Mouse (Mus musculus) limb, embryonic 10.5 days (tissue): Measurements from ENCODE around the gene Rpl38. TPM values are rescaled to one million over a fixed set of nuclear protein-coding genes. Genes with fewer than 3 reads are reported as not detected.

Source experiments
- DNase-seq: peaks from one replicate; pipeline ENCODE4 v3.0.0-alpha.2; 2017; ENCODE audit warnings: low spot score
- H3K27ac ChIP-seq: fragments of 300-500 bp; sonication (generic); 2 replicates; pipeline ENCODE4 v1.5.1; 2016; ENCODE audit warnings: mild to moderate bottlenecking
- H3K27me3 ChIP-seq: fragments of 300-500 bp; sonication (generic); 2 replicates; pipeline ENCODE4 v1.6.1; 2016; ENCODE audit warnings: low read depth, mild to moderate bottlenecking; ENCODE audit not compliant: poor library complexity, severe bottlenecking
- H3K36me3 ChIP-seq: fragments of 300-500 bp; sonication (generic); 2 replicates; pipeline ENCODE4 v1.6.1; 2016; ENCODE audit warnings: mild to moderate bottlenecking, moderate library complexity
- H3K4me1 ChIP-seq: fragments of 300-500 bp; sonication (generic); 2 replicates; pipeline ENCODE4 v1.6.1; 2016
- H3K4me3 ChIP-seq: fragments of 300-500 bp; sonication (generic); 2 replicates; pipeline ENCODE4 v1.5.1; 2016; ENCODE audit warnings: mild to moderate bottlenecking, moderate library complexity
- H3K9me3 ChIP-seq: fragments of 300-500 bp; sonication (generic); replicated peaks from 2 replicates; pipeline ENCODE4 v1.6.1; 2016; ENCODE audit warnings: mild to moderate bottlenecking
- WGBS: fragments of 180-500 bp; shearing (Covaris S2); methylation state at CpG from one replicate; pipeline ENCODE4 v1.1.7; 2016; 5-methylcytosine and 5-hydroxymethylcytosine counted together
- polyA plus RNA-seq: library from polyadenylated mRNA; unstranded; fragments of >200 nt; fragmentation: Nextera tagmentation; extraction: Ambion mirVana; gene quantifications from 2 replicates; pipeline ENCODE4 v1.2.1, GENCODE M21; 2016

Rpl38 gene
- 966 and 1,201 TPM in 2 replicates for polyA plus RNA-seq

DNA sequence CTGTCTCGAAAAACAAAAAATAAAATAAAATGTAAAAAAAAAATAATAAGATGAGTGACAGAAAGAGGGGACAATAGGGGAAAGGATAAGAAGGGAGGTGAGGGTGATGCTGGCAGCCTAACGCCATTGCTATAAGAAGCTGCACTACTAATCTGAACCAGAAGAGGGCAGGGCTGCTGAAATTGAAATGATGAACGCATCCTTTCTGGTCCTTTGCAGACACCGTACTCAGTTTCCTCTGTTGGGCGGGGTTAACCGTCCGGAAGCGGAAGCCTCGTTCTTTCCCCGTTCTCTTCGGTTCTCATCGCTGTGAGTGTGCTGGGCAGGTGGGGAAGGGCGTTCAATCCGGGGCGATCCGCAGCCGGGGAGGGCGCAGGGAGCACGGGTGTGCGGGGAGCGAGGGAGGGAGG lies at the start of gene Rpl38:
TSS of gene Rpl38 (plus strand) at position 224 of the 410 bp plus-strand sequence.
- H3K27me3 ChIP-seq, result peaks cover 25% of the 10 kb centered on the region
- peak within 1 kb of the TSS; percentile 94 for H3K4me3 ChIP-seq
- 1% methylated on average over 19 of the region's 21 CpGs for WGBS
- H3K36me3 ChIP-seq, result peaks cover 37% of the 10 kb centered on the region
- H3K27ac ChIP-seq, result peak within 1 kb of the TSS; percentile 96
- H3K9me3 ChIP-seq, result no peaks in the 10 kb centered on the region
- peaks cover 31% of the 10 kb centered on the region for H3K4me1 ChIP-seq
- DNase-seq, result peak; percentile 93

DNA sequence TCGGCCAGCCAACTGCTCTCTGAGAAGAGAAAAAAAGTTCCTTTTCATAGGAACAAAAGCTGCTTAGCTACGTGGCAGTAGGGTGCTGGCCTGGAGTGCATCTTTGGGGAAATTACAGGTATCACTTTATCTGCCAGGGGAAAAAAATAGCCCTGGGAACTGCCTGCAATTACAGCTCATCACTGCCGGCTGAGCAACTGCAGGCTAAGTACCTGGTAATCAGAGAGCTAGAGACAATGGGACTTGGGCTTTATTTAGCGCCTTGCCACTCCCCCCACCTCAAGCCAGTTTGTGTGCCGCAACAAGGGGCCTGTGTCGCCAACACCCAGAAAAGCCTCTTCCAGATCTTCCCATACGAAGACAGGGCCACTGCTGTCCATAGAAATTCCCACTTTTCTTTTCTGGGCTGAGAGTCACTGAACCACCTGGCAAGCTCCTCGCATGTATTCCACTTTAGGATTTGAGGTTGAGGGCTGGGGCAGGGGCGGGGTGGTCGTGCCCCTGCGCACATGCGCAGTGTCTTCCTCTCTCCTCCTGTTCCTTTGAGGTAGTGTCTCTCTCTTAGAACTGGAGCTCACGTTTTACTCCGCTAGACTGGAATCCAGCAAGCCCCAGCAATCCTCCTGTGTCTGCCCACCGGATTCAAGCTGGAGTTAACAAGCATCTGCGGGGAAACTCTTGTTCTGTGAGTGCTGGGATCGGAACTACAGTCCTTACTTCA lies 49.5 kb upstream of the Rpl38 start:
- DNase-seq, result no peak
- WGBS, result 51% methylated on average over 17 of the region's 17 CpGs
- H3K36me3 ChIP-seq, result no peaks in the 10 kb centered on the region
- no peaks in the 10 kb centered on the region for H3K9me3 ChIP-seq
- no peak overlapping the region for H3K4me3 ChIP-seq
- 0 out of 2 replicates have a peak, but pooled peaks cover 8% of the 10 kb centered on the region for H3K27me3 ChIP-seq
- no peaks in the 10 kb centered on the region for H3K4me1 ChIP-seq
- no peak overlapping the region for H3K27ac ChIP-seq

DNA sequence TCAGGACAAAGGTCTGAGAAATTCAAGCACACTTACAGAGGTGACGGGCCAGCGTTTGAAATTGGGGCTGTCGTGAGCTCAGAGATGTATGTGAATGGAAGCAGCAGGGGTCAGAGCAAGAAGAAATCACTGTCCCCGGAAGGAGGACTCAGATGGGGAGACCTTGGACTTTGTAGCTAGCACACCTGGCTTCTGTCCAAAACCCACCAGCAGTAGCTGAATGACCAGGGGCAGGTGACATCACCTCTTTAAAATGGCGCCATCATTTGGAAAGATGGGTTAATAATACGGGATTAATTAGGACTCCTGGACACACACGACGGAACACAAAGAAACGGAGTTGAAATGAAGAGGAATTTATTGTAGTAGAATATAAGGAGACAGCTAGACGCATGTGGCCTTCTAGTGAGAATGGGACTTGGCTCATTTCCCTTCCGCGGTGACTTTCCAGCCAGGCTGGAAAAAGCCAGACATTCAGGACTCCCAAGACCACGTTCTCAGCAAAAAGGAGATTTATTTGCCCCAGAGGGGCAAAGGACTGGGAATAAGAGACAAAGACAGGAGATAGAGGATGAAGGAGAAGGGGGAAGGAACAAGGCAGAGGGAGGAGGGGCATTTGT lies 42.1 kb upstream of the Rpl38 start:
- DNase-seq, result no peak
- no peak overlapping the region for H3K4me3 ChIP-seq
- no peaks in the 10 kb centered on the region for H3K36me3 ChIP-seq
- no peaks in the 10 kb centered on the region; the same call in 1 of the 2 replicates for H3K9me3 ChIP-seq
- WGBS, result 82% methylated on average over 13 of the region's 13 CpGs
- peaks cover 5% of the 10 kb centered on the region; the same call in 1 of the 2 replicates for H3K4me1 ChIP-seq
- H3K27ac ChIP-seq, result no peak overlapping the region
- no peaks in the 10 kb centered on the region; the same call in 1 of the 2 replicates for H3K27me3 ChIP-seq

DNA sequence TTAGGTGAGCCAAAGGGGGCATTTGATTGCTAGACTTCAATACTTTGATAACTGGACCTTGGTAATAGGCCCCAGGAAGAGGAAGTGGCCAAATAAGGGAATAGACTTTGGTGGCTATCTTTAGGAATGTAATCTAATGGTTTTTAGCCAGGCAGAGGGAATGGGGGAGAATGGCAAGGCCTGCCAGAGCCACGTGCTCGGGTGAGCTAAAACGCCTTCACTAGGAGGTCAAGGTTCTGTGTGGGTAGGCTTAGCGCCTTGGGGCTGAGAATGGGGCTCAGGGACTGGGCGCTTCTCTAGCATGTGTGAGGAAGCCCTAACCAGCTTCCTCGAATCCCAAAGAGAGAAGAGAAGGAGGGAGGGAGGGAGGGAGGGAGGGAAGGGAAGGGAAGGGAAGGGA lies 41.3 kb upstream of the Rpl38 start:
- H3K27me3 ChIP-seq, result no peaks in the 10 kb centered on the region; the same call in 1 of the 2 replicates
- 79% methylated on average over 5 of the region's 6 CpGs for WGBS

GRCm38 (mm10) chr11:114628032-114628431 lies 40.3 kb upstream of the Rpl38 start:
- 75% methylated on average over 12 of the region's 12 CpGs for WGBS

More for the DNA sequence above, 41.3 kb upstream of the Rpl38 start:
- H3K4me3 ChIP-seq, result no peak overlapping the region
- no peak overlapping the region for H3K27ac ChIP-seq
- H3K4me1 ChIP-seq, result peaks cover 5% of the 10 kb centered on the region; the same call in 1 of the 2 replicates
- no peaks in the 10 kb centered on the region for H3K36me3 ChIP-seq
- H3K9me3 ChIP-seq, result no peaks in the 10 kb centered on the region; the same call in 1 of the 2 replicates
- no peak for DNase-seq

GRCm38 (mm10) chr11:114630044-114630443 lies 38.3 kb upstream of the Rpl38 start:
- no peaks in the 10 kb centered on the region; the same call in 1 of the 2 replicates for H3K9me3 ChIP-seq
- 81% methylated on average over 5 of the region's 5 CpGs for WGBS
- H3K4me3 ChIP-seq, result no peak overlapping the region
- no peak for DNase-seq
- H3K36me3 ChIP-seq, result no peaks in the 10 kb centered on the region
- peaks cover 5% of the 10 kb centered on the region; the same call in 1 of the 2 replicates for H3K4me1 ChIP-seq
- peaks cover 5% of the 10 kb centered on the region; the same call in 1 of the 2 replicates for H3K27me3 ChIP-seq
- H3K27ac ChIP-seq, result no peak overlapping the region

More at GRCm38 (mm10) chr11:114628032-114628431, 40.3 kb upstream of the Rpl38 start:
- H3K4me3 ChIP-seq, result no peak overlapping the region
- H3K36me3 ChIP-seq, result no peaks in the 10 kb centered on the region
- H3K27me3 ChIP-seq, result no peaks in the 10 kb centered on the region; the same call in 1 of the 2 replicates
- no peak overlapping the region for H3K27ac ChIP-seq
- DNase-seq, result peak; percentile 52
- H3K9me3 ChIP-seq, result no peaks in the 10 kb centered on the region; the same call in 1 of the 2 replicates
- peaks cover 5% of the 10 kb centered on the region; the same call in 1 of the 2 replicates for H3K4me1 ChIP-seq

GRCm38 (mm10) chr11:114632266-114632665 lies 36.1 kb upstream of the Rpl38 start:
- Histone ChIP-seq H3K27ac (no peak overlapping the region), H3K9me3 (no peaks in the 10 kb centered on the region; the same call in 1 of the 2 replicates), H3K27me3 (peaks cover 20% of the 10 kb centered on the region; the same call in 1 of the 2 replicates), H3K4me3 (no peak overlapping the region), H3K36me3 (no peaks in the 10 kb centered on the region), H3K4me1 (peaks cover 24% of the 10 kb centered on the region)
- WGBS, result 80% methylated on average over 8 of the region's 8 CpGs
- DNase-seq, result no peak

GRCm38 (mm10) chr11:114636292-114636691 lies 32.0 kb upstream of the Rpl38 start:
- no peak overlapping the region; the same call in 1 of the 2 replicates for H3K27ac ChIP-seq
- peaks cover 35% of the 10 kb centered on the region for H3K27me3 ChIP-seq
- H3K36me3 ChIP-seq, result no peaks in the 10 kb centered on the region
- 0% methylated on average over 6 of the region's 6 CpGs for WGBS
- peak; percentile 91 for DNase-seq
- peaks cover 57% of the 10 kb centered on the region for H3K4me1 ChIP-seq
- H3K9me3 ChIP-seq, result no peaks in the 10 kb centered on the region
- H3K4me3 ChIP-seq, result peak overlapping the region; percentile 27; the same call in 1 of the 2 replicates

- H3K9me3 ChIP-seq, result no peaks in the 10 kb centered on the region
- WGBS, result 62% methylated on average over 35 of the region's 35 CpGs
- peaks cover 63% of the 10 kb centered on the region for H3K4me1 ChIP-seq
- H3K4me3 ChIP-seq, result peak overlapping the region; percentile 27; the same call in 1 of the 2 replicates
- peak; percentile 51 for DNase-seq
- H3K36me3 ChIP-seq, result no peaks in the 10 kb centered on the region
- H3K27ac ChIP-seq, result no peak overlapping the region
- peaks cover 35% of the 10 kb centered on the region for H3K27me3 ChIP-seq
These were observed 31.4 kb upstream of the Rpl38 start for GRCm38 (mm10) chr11:114636727-114637505.

DNA sequence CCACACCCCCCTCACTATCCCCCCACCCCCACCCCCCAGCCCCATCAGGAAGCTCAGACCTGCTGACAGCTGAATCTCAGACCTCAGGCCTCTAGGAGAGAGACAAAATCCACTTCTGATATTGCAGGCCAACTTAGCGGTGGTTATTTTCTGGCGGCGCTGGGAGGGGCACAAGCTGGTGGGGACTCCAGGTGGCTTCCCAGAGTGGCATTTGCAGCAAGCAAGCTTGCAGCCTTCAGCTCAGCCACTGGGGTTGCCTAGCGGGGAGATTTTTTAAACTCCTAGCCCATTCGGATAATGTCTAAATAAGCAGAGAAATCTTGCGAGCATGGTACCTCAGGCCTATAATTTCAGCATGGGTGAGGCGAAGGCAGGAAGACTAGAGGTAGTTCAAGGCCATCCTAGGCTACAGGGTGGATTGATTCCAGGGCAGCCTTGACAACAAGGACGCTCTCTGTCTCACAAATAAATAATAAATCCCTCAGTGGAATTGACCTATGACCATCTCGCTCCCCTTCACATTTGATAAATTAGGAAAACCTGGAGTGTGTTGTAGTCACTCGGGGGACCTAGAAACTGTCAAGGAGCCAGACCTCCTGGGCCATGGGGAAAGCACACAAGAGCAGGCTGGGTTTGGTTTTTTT lies 29.6 kb upstream of the Rpl38 start:
- H3K27ac ChIP-seq, result peak overlapping the region; percentile 30; the same call in 1 of the 2 replicates
- H3K27me3 ChIP-seq, result peaks cover 35% of the 10 kb centered on the region
- H3K4me1 ChIP-seq, result peaks cover 71% of the 10 kb centered on the region
- H3K36me3 ChIP-seq, result no peaks in the 10 kb centered on the region
- H3K9me3 ChIP-seq, result no peaks in the 10 kb centered on the region
- DNase-seq, result peak; percentile 47
- H3K4me3 ChIP-seq, result no peak overlapping the region
- 41% methylated on average over 10 of the region's 10 CpGs for WGBS

DNA sequence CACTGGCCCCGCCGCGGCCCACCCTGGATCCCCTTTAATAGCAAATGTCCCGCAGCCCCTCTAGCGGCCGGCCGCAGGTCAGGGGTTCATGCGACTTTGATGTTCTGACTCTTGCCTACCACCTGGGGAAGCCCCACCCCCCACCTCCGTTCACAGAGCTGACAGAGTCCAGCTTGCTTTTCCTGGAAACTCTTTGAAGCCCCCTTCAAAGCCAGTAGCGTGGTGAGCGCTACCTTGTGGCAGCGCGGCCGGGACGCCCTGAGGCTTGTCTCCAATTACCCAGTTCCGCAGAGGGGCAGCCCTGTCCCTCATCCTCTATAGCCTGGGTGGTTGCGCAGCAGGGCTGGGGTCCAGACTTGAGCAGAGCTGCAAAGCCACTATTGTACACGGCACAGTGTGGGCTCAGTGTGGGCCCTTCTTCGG lies 28.6 kb upstream of the Rpl38 start:
- H3K4me1 ChIP-seq, result peaks cover 71% of the 10 kb centered on the region
- H3K27me3 ChIP-seq, result peaks cover 33% of the 10 kb centered on the region
- no peaks in the 10 kb centered on the region for H3K36me3 ChIP-seq
- peak overlapping the region; percentile 31 for H3K4me3 ChIP-seq
- H3K27ac ChIP-seq, result peak overlapping the region; percentile 76
- H3K9me3 ChIP-seq, result no peaks in the 10 kb centered on the region
- DNase-seq, result peak; percentile 84
- under 1% methylated on average over 19 of the region's 19 CpGs for WGBS

DNA sequence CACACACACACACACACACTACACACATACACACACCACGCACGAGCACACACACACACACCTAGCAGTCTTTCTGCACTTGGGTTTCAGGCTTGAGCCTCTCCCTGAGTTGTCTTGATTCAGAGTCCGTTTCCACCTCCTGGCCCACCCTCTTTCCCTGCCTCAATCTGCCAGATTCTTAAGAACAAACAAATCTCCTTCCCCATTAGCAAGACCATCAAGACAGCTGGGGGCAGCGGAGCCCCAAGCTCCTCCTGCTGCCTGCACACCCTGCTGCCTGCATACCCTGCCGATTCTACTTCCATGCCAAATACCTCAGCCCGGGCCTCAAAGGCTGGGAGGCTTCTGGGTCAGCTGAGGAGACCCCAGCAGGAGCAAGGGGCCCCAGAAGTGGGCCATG lies 27.7 kb upstream of the Rpl38 start:
- Histone ChIP-seq H3K27ac (peak overlapping the region; percentile 50; the same call in 1 of the 2 replicates), H3K4me1 (peaks cover 68% of the 10 kb centered on the region), H3K4me3 (no peak overlapping the region), H3K27me3 (peaks cover 24% of the 10 kb centered on the region), H3K36me3 (no peaks in the 10 kb centered on the region), H3K9me3 (no peaks in the 10 kb centered on the region)
- DNase-seq, result no peak
- 35% methylated on average over 6 of the region's 6 CpGs for WGBS
